Mouse (Mus musculus) hematopoietic multipotent progenitor cell, adult 10-12 weeks (in vitro differentiated cells): ENCODE data around the gene Parvg. TPM values are rescaled to one million over a fixed set of nuclear protein-coding genes. Genes with fewer than 3 reads are reported as not detected.

ENCODE experiments used
- polyA plus RNA-seq: library from polyadenylated mRNA; stranded (reverse); fragments of >175 nt; gene quantifications from 2 replicates; pipeline ENCODE4 v1.2.3, GENCODE M21; 2012; ENCODE audit warnings: low replicate concordance

Gene Parvg
- 30.2 and 79.7 TPM in 2 replicates for polyA plus RNA-seq

GRCm38 (mm10) chr15:84323966-84324869 is at the start of gene Parvg:
Parvg (plus strand) TSS chr15:84324026.

Other genes with a start within 250 kb of the Parvg start
- gene Sult4a1, start 218.3 kb upstream of the Parvg start, polyA plus RNA-seq = 0.43 TPM in 1 of 2 replicates, not detected in the other
- 0.15 TPM in 1 of 2 replicates, not detected in the other for gene Pnpla5, start 200.9 kb upstream of the Parvg start, polyA plus RNA-seq
- 0.09 TPM in 1 of 2 replicates, not detected in the other for gene Pnpla3, start 156.2 kb upstream of the Parvg start, polyA plus RNA-seq
- gene Samm50, start 131.8 kb upstream of the Parvg start, polyA plus RNA-seq = 19.4 and 22.0 TPM in 2 replicates
- 4.2 and 10.6 TPM in 2 replicates for gene Parvb, start 92.0 kb upstream of the Parvg start, polyA plus RNA-seq
- not detected in 2 replicates for gene Shisal1, start 123.1 kb downstream of the Parvg start, polyA plus RNA-seq
- gene Rtl6, start 233.8 kb downstream of the Parvg start, polyA plus RNA-seq = 9.4 and 13.2 TPM in 2 replicates